Mouse (Mus musculus) left cerebral cortex, postnatal 25 days (tissue): Measurements from ENCODE around the gene Etv6. TPM values are rescaled to one million over a fixed set of nuclear protein-coding genes. Genes with fewer than 3 reads are reported as not detected.

Experiments
- DNase-seq, 2 experiments: peaks; one replicate each; pipeline ENCODE4 v3.0.0; 2022; ENCODE audit warnings: low spot score in 2 of 2, mixed read lengths in 1 of 2
- intact Hi-C: fragments of 180-260 bp; cut with DNase I; formaldehyde crosslinking; loops from one replicate; pipeline ENCODE4 v1.15.1; 2025
- total RNA-seq, 2 experiments: library from RNA; stranded (reverse); gene quantifications; 2 replicates each; pipeline ENCODE4 v1.2.3; 2021

The Etv6 gene
- total RNA-seq, 2 experiments from 2014 or later: 17.9 to 18.2 TPM

- no peak for DNase-seq
- intact Hi-C loops: loop anchor here (2.0 kb wide), 1 partner anchor 65 kb away; no protein-coding TSS in a partner anchor
Measured at GRCm38 (mm10) chr6:134217747-134218146, 182.2 kb downstream of the Etv6 start.

DNA sequence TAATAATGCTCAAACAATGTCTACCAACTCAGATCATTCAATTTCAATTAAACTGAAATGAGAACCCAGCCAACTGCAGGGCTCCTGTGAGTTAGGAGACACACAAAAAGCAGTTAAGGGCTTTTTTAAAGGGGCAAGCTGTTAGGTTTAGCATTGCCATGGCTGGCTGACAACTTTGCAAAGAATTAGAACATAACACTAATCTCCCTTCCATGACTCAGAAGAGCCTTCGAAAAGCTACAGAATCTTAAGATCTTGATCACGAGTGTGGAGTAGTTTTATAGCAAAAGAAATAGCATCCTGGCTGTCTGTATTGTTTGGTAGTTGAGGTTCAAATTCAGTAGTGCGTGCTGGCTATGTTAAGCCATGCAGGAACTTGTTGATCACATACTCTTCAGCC, 182.9 kb downstream of the Etv6 start:
- intact Hi-C loops: loop anchor here (2.0 kb wide), 1 partner anchor 66 kb away; no protein-coding TSS in a partner anchor

GRCm38 (mm10) chr6:134219358-134219757, 183.9 kb downstream of the Etv6 start:
- DNase-seq: peak; percentile 66 to 92
- intact Hi-C loops: loop anchor here (1.0 to 2.0 kb wide), 2 partner anchors 37 to 67 kb away; no protein-coding TSS in a partner anchor

More for the DNA sequence above, 182.9 kb downstream of the Etv6 start:
- peak in 1 of 2 experiments; percentile 34 for DNase-seq

- peak in 1 of 2 experiments; percentile 60 for DNase-seq
- intact Hi-C loops: loop anchor here (5.0 kb wide), 1 partner anchor 102 kb away; no protein-coding TSS in a partner anchor
Measured at GRCm38 (mm10) chr6:134220209-134220777, 184.8 kb downstream of the Etv6 start.

- intact Hi-C loops: loop anchor here (5.0 kb wide), 1 partner anchor 100 kb away; no protein-coding TSS in a partner anchor
- no peak for DNase-seq
Measured at GRCm38 (mm10) chr6:134222248-134222929, 186.9 kb downstream of the Etv6 start.

GRCm38 (mm10) chr6:134225564-134225963, 190.1 kb downstream of the Etv6 start:
- peak in 1 of 2 experiments; percentile 63 for DNase-seq
- intact Hi-C loops: no loop called here

GRCm38 (mm10) chr6:134226349-134227169, 191.1 kb downstream of the Etv6 start:
- DNase-seq: no peak
- intact Hi-C loops: no loop called here

- intact Hi-C loops: loop anchor here (10.0 kb wide), 1 partner anchor 272 kb away; no protein-coding TSS in a partner anchor
- no peak for DNase-seq
Measured at GRCm38 (mm10) chr6:134236311-134236710, 200.8 kb downstream of the Etv6 start.

DNA sequence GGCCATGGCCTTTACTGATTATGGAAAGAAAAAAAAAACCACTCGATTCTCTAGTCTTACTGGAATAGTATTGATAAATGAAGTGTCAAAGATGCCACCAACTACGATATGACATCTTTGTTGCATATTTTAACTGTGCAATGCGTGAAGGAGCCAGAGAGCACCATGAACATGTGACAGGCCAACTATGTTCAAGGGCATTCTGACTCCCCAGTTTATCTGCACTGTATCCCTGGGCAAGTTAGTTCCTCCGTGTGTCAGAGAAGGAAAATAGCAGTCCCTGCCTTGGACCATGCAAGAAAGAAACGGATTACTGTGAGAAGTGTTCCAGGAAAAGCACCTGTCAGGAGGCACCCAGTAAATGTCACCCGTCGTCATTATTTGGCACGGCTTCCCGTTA, 203.0 kb downstream of the Etv6 start:
- intact Hi-C loops: loop anchor here (10.0 kb wide), 1 partner anchor 274 kb away; no protein-coding TSS in a partner anchor
- no peak for DNase-seq

DNA sequence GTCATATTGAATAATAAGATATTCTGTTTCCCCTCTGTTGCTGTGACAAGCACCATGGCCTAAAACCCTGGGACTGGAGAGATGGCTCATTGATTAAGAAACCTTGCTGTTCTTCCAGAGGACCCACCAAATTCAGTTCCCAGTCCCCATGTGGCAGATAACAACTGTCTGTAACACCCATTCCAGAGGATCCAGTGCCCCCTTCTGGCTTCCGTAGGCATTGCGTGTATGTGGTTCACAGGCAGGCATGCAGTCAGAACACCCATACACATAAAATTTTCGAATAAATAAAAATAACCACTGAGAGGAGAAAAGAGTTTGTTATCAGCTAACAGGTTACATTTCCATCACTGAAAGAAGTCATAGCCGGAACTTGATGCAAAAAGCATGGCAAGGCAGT, 205.5 kb downstream of the Etv6 start:
- DNase-seq: no peak
- intact Hi-C loops: no loop called here

- no peak for DNase-seq
- intact Hi-C loops: no loop called here
Measured at GRCm38 (mm10) chr6:134243119-134243518, 207.6 kb downstream of the Etv6 start.

GRCm38 (mm10) chr6:134243546-134243945, 208.0 kb downstream of the Etv6 start:
- intact Hi-C loops: no loop called here
- DNase-seq: no peak

GRCm38 (mm10) chr6:134244071-134244470, 208.6 kb downstream of the Etv6 start:
- intact Hi-C loops: no loop called here
- DNase-seq: no peak

DNA sequence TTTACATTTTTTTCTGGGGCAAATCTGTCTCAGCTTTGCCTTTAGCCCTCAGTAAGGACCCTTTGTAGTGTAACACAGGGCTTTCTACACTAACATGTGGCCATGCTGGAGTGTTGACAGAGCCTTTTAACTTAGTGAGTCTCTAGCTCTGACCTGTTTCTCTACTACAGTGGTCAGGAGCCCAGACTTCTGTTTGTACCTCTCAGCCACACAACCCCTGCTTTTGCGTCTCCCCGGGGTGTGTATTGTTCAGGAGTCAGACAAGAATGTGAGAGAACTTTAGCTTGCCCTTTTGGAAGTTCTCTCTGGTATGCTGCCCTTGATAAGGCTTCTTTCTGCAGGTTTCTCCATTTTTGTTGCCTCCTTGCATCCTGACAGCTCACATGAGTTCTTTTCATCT, 210.6 kb downstream of the Etv6 start:
- intact Hi-C loops: no loop called here

DNA sequence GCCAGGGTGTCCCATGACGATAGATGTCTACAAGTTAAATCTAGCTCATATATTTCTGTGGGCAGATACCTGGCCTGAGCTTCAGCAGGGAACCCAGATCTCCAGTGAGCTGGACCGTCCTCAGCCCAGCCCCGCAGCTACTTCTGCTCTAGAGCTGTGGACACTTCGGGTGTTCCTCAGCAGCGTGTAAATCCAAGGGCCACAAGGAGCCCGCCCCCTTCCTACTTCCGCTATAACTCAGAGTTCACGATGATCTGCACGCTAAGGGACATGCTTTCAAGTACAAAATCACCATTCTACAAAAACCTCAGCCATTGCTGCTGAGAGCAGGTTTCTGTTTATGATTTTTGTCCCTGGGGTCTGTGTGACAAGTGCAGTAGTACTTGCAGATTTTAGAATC, 211.8 kb downstream of the Etv6 start:
- intact Hi-C loops: no loop called here
- DNase-seq: no peak

More for the DNA sequence above, 210.6 kb downstream of the Etv6 start:
- no peak for DNase-seq

DNA sequence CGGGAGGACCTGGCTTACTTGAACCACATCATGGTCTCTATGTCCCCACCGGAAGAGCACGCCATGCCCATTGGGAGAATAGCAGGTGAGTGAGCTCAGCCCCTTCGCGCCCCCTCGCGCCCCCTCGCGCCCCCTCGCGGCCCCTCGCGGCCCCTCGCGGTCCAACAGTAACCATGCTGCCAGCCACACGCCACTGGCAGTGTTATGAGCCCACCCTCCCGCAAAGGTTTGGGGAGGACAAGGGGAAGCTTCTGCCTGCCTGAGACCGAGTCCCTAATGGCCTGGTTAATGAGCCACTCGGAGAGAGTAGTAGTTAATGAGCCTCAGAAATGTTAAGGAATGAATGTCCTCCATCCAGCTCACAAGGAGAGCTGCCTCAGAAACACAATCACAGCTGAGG, 213.2 kb downstream of the Etv6 start:
- DNase-seq: no peak

DNA sequence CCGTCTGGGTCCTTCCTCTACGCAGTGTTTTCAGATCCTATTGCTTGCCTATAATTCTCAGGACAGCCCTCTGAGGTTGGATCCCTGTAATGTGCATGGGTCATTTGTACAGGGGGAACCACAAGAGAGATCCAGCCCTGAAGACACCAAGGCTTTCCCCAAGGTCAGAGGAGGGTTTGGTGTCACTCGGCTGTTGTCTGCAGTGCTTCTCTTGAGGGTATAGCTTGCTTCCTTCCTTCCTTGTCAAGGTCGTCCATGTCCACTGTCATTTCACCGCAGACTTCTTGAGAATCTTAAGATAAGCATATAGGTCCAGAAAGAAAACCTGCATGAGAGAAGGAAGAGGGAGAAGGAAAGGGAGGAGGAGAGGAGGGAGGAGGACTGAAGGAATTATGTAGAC, 215.3 kb downstream of the Etv6 start:
- intact Hi-C loops: no loop called here
- DNase-seq: no peak

More for the DNA sequence above, 213.2 kb downstream of the Etv6 start:
- intact Hi-C loops: no loop called here

GRCm38 (mm10) chr6:134251364-134251763, 215.9 kb downstream of the Etv6 start:
- intact Hi-C loops: no loop called here
- DNase-seq: no peak

GRCm38 (mm10) chr6:134252081-134252755, 216.7 kb downstream of the Etv6 start:
- intact Hi-C loops: no loop called here

More at GRCm38 (mm10) chr6:134252081-134252755, 216.7 kb downstream of the Etv6 start:
- peak in 1 of 2 experiments; percentile 12 for DNase-seq
